Mouse (Mus musculus) neutrophil, adult 59 days (primary cell): ENCODE measurements around the gene Olfr1426. TPM values are rescaled to one million over a fixed set of nuclear protein-coding genes. Genes with fewer than 3 reads are reported as not detected.

Experiments used
- total RNA-seq, 2 experiments: library from RNA; stranded (reverse); gene quantifications; 1 replicate in 1 of 2; 2 replicates in 1 of 2; pipeline ENCODE4 v1.2.4; 2023

The Olfr1426 gene
- not detected for total RNA-seq

DNA sequence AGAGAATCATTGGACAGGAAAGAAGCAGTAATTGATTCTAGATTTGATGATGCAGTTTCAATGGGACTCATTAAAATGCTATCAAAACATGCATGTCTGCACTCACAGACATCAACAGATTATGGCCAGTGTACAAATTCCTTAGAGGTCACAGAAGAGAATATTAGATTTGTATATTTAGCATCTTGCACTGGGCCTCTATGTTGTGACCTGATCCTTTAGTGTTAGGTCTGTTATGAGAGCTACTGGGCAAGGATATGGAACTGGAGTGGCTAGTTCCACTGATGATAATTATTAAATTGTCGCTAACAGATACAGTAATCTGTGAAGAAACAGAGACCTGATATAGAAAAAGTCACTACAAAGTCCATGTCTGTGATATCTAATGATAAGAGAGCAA is at the start of gene Olfr1426:
Gene Olfr1426, minus strand, starts transcription at position 101 of the 400 bp plus-strand sequence.

DNA sequence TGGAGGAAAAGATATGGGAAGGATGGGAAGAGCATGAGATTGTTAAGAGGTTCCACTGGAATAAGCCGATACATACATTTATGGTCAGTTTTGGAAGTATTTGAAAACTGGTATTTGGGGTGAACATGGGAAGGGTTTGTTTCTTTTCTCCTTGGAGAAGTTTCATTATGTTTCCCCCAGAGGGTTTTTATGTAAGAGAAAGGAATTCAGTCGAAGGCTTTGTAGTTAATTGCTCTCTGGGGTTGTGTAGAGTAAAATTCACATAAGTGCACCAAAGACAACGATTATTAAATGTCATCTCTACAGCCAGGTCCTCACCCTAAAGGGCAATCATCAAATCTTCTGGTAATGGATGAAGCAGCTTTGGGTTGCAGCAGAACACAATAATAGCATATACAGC is 31.3 kb upstream of the Olfr1426 start, which contains the start of gene Olfr76:
Gene Olfr76, minus strand, starts transcription at position 101 of the 400 bp plus-strand sequence.

DNA sequence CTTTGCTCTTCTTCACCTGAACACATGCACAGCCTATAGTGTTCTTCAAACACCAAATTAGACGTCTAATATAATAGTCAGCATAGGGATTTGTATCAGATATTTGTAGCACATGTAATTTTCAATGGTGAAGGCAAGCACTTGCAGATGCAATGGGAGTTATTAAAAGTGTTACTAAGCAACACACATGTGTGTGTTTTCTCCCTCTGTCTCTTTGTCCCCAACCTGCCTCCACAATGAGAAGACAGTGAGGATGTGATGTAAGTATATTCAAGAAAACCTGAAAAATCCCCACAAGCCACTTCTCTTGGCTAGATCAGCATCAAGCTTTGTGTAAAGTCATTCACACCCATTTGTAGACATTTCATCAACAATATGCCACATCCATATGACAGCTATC is 24.0 kb upstream of the Olfr1426 start, which contains the start of gene Olfr1428:
Gene Olfr1428, minus strand, starts transcription at position 101 of the 400 bp plus-strand sequence.

DNA sequence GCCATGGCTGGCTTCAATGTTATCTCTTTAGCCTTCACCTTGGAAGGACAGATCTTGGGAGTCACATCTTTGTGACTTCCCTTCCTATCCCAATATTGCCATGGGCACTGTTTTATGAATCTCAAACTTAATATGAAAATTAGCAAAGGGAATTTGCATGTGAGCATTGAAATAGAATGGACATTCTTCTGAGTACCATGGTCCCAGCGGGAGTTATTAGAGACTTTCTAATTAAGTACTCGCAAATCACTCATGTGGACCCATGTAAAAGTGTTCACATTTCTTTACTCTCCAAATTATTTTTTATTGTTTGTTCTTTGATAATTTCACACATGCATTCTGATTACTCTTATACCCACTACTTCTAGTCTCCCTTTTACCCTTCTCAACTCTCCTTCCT is 11.4 kb upstream of the Olfr1426 start, which contains the start of gene Olfr1427:
Gene Olfr1427, minus strand, starts transcription at position 101 of the 400 bp plus-strand sequence.

DNA sequence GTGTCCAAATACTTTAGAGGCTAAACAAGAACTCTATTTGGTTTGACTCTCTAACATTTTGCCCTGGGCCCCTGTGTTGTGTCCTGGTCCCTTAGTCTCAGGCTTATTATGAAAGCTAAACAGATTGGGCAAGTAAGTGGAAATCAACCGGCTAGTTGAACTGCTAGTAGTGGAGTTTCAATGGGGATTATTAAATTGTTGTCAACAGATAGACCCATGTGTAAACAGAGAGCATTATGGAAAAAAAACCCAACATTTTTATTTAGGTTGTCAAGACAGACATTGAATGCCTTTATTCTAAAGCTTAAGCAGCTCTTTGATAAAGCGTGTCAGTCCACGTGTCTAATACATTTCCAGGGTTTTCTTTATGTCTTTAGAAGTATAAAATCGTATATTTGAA is 14.2 kb downstream of the Olfr1426 start, which contains the start of gene Olfr1425:
Gene Olfr1425, minus strand, starts transcription at position 101 of the 400 bp plus-strand sequence.

DNA sequence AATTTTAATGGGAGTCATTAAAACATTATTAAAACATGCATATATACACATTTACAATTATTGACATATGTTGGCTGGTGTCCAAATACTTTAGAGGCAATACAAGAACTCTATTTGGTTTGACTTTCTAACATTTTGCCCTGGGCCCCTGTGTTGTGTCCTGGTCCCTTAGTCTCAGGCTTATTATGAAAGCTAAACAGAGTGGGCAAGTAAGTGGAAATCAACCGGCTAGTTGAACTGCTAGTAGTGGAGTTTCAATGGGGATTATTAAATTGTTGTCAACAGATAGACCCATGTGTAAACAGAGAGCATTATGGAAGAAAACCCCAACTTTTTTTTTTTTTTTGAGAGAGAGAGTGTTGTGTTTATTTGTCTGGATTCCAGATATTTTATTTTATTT is 29.2 kb downstream of the Olfr1426 start, which contains the start of gene Olfr1424:
Gene Olfr1424, minus strand, starts transcription at position 101 of the 400 bp plus-strand sequence.

DNA sequence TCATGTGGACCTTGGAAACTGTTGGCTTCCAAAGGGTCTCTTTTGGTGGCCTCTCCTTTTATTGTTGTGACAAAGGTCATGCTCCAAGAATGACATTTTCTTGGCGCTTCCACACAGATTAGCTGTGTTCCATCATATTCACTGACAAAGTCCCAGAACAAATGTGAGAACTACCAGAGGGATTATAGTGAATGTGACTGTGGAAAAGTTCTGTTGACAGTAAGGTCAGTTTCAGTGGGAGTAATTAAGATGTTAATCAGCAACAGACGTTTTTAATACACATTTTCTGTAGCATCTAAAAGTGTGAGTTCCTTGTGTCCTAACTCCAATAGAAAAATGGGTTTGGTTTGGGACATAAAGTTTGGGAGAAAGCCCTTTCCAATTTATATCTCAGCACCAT is 50.6 kb downstream of the Olfr1426 start, which contains the start of gene Olfr1423:
Gene Olfr1423, minus strand, starts transcription at position 101 of the 400 bp plus-strand sequence.

Other genes with a start within 250 kb of the Olfr1426 start
- gene Olfr1418, start 230.9 kb downstream of the Olfr1426 start, total RNA-seq = not detected
- gene Olfr1419, start 216.9 kb downstream of the Olfr1426 start, total RNA-seq = not detected
- not detected for gene Olfr1420, start 205.4 kb downstream of the Olfr1426 start, total RNA-seq
- gene Patl1, start 179.6 kb downstream of the Olfr1426 start, total RNA-seq = 10 to 100 TPM; 30.7 to 37.8 TPM
- 10 to 100 TPM; 40.7 to 41.3 TPM for gene Osbp, start 126.1 kb downstream of the Olfr1426 start, total RNA-seq
- gene Olfr1423, start 50.7 kb downstream of the Olfr1426 start, total RNA-seq = not detected
- gene Olfr1424, start 29.3 kb downstream of the Olfr1426 start, total RNA-seq = not detected
- not detected for gene Olfr1425, start 14.3 kb downstream of the Olfr1426 start, total RNA-seq
- gene Olfr1427, start 11.3 kb upstream of the Olfr1426 start, total RNA-seq = not detected
- gene Olfr1428, start 23.9 kb upstream of the Olfr1426 start, total RNA-seq = not detected
- gene Olfr76, start 31.2 kb upstream of the Olfr1426 start, total RNA-seq = not detected
- gene Olfr1555-ps1, start 78.1 kb upstream of the Olfr1426 start, total RNA-seq = not detected
- gene Olfr1431, start 108.6 kb upstream of the Olfr1426 start, total RNA-seq = not detected
- not detected for gene Olfr1432, start 140.6 kb upstream of the Olfr1426 start, total RNA-seq
- not detected for gene Olfr262, start 149.6 kb upstream of the Olfr1426 start, total RNA-seq
- not detected for gene Olfr235, start 169.0 kb upstream of the Olfr1426 start, total RNA-seq
- not detected for gene Olfr1434, start 187.8 kb upstream of the Olfr1426 start, total RNA-seq
- not detected for gene Olfr1436, start 207.1 kb upstream of the Olfr1426 start, total RNA-seq
- gene Olfr1437, start 233.1 kb upstream of the Olfr1426 start, total RNA-seq = not detected
- not detected for gene Olfr1438-ps1, start 243.9 kb upstream of the Olfr1426 start, total RNA-seq